Mouse (Mus musculus): ENCODE measurements around the gene Kif16b. TPM values are rescaled to one million over a fixed set of nuclear protein-coding genes. Genes with fewer than 3 reads are reported as not detected.

The Kif16b gene
- total RNA-seq (2021) = 10 to 100 TPM; 11.0 to 11.9 TPM
- long read RNA-seq, full-length matches to known transcripts = 2 of 2 reads
- long read RNA-seq, partial matches to known transcripts = 0 of 2 reads
- long read RNA-seq, other reads (novel, unspliced or antisense) = 0 of 2 reads

DNA sequence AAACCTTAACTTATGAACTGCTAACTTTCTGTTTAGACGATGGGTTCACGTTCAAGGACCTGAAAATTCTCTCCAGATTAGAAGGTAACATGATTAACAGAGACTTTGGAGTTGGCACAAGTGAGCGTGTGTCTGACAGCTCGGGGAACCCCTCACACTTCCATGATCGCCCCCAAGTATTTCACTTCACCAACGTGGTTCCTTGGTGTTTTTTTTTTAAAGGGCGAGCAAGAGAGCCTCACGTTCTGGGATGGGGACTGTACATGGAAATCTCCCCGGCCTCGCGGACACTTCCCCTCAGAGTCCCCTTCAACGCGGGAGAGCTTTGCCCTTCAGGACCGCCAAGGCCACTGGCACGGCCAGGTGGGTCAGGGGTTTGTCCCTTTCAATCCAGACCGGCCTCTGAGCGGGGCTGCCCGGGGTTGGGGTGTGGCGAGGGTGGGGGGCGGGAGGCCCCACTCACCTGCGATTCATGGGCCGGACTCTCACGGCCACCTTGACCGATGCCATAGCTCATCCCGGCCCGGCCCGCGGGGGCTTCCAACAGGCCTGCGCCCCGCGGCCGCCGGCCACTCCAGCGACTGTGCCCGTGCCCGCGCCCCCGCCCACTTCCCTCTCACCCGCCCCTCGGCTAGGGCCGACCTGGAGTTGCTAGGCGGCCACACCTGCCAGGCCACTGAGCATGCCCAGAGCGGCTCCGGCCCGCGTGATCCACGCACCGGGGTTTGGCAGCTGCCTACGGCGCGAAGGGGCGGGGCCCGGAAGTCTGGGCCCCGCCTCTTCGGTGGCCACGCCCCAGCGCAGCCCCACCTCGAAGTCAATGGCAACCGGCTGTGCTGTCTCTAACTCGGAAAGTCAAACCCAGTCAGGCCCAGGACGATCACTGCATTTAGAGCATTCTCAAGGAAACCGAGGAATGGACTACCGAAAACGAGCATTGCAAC lies at the start of gene Kif16b:
Gene Kif16b (minus strand): TSS at position 670 of the 944 bp plus-strand sequence.
- DNase-seq (ENCODE audit: low spot score in 2 of 2) = peak; percentile 88 to 93

DNA sequence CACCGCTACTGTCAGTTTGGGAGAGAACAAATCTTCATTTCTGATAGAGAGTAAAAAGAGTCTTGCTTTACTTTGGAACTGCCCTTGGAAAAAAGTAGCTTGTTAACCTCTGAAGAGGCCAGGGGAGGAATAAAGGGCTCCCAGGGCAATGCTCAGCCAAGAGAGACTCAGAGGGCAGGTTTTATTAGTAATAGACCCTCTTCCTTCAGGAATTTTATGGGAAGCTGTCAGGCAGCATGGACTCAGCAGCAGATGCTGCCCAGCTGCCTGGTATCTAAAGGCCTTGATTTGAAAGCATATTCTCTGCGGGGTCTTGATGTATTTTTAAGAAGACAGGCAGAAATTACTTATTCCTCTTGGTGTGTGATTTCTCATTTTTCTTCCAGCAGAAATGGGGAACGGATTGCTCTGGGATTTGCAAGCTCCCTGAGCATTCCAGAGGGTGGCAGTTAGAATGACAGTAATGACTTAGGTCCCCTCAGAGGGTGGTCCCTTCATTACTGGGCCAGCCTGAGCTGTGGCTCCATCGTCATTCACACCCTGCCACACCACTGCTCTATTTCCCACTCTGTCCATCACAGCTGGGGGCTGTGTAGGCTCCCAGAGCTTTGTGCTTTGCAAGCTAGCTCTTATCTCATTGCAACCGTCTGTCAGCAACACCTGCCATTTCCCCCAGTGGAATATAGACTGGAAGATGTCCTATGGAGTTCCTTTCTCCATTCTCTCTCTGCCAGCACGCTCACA lies 39.7 kb upstream of the Kif16b start:
- DNase-seq (ENCODE audit: low spot score in 2 of 2) = peak in 1 of 2 experiments; percentile 7

DNA sequence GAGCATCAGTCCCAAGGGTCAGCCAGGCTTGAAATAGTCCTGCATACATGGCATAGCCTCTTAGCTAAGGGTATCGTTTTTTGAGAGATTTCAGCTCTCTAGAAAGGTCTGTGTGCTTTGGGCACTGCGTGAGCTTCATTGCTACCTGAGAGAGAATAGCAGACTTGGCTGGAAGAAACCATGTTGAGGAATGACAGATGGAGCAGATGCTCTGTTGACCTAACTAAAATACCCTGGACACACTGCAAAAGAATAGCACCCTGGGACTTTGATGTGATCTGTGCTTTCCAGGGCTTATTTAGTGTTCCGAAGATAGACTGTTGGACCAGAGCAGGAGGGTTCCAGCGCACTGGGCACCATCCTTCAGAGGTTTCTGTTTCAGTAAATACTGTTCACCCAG lies 29.1 kb upstream of the Kif16b start:
- no peak for DNase-seq (ENCODE audit: low spot score in 2 of 2)

DNA sequence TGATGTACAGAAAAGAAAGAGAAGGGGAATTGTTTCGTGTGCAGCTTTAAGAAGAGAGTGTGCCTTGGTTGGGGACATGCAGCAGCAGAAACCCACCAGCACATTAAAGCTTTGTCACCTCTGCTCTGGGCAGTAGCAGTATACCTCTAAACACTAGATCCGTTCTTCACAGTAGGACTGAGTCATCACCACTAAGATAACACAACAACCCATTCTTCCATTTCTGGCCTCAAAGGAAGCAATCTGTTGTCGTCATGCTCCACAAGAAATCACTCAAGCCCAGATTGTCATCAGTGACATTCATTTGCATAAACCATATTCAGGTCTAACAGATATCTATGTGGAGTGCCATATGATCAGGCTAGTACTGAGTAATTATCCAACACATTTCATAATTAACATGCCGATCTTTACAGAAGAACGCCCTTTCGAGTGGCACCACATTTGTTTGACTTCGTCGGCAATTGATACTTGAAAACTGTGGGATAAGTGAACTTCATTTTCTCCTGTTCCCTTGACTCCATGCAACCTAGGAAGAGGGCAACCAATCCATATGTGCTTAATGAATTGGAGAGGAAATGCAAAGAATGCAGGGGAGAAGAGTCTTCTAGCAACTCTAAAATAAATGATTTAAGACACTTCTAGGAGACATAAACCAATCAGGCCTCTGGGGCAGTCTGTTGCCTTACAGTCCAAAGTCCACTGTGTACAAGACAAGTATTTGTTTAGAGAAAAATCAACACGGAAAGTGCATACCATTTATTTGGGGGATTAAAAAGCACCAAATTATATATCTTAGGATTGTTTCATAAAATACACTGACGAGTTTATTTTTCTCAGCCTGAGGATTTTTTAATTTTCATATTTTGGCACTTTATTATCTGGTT lies 28.1 kb upstream of the Kif16b start:
- DNase-seq (ENCODE audit: low spot score in 2 of 2) = peak in 1 of 2 experiments; percentile 25

DNA sequence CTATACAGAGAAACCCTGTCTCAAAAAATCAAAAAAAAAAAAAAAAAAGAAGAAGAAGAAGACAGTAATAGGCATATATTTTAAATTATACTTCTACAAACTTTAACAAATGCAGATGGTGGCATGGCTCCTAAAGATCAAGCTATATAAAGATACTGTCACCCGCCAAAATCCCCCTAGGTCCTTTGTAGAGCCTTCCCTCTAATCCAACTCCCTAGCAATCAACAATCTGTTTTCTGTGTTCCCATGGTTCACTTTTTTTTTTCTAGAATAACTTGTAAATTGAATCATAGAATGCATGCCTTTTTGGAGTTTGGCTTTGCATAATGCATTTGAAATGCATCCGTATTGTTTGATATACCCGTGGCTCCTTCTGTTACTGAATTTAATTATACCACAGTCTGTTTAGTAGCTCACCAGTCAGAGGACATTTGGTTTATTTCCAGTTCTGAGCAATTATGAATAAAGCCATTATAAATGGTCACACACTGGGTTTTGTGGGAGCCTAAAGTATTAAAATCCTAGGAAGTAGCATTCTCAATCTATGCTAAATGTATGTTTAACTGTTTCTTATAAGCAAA lies 9.6 kb upstream of the Kif16b start:
- DNase-seq (ENCODE audit: low spot score in 2 of 2) = peak in 1 of 2 experiments; percentile 13

DNA sequence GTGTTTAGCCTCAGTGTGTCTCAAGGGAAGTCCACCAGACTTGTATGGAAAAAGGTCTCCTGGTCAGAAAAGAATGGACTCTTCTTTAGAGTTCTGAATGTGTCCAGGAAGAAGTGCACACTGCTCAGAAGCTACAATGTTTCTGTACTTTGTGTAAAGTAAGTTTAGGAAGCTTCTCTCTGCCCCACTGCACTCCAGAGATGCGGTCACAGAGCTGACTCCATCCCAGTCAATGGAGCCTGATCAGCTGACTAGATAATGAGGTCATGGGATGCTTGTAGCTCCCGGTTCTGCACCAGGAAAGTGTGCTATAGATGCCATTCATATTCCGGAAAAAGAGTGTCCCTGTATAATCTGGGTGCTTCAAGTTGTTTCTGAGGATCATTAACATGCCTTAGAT lies 7.9 kb upstream of the Kif16b start:
- DNase-seq (ENCODE audit: low spot score in 2 of 2) = no peak

DNA sequence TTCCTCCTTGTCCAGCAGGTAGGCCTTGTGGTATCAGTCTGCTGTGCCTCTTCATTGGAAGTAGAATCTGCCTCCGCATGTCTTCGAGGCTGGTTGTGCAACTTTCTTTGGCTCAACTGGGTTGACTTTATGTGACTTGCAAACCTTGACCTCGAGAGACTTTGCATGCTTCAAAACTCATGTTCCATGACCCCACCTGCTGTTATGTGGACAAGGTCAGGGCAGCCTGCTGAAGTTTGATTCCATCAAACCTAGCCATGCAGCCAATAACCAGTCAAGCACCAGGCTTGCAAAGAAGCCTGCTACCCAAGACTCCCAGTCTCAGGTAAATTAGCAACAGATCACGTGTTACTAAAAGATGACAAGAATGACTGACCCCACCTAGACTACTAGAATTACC lies 5.7 kb upstream of the Kif16b start:
- no peak for DNase-seq (ENCODE audit: low spot score in 2 of 2)

DNA sequence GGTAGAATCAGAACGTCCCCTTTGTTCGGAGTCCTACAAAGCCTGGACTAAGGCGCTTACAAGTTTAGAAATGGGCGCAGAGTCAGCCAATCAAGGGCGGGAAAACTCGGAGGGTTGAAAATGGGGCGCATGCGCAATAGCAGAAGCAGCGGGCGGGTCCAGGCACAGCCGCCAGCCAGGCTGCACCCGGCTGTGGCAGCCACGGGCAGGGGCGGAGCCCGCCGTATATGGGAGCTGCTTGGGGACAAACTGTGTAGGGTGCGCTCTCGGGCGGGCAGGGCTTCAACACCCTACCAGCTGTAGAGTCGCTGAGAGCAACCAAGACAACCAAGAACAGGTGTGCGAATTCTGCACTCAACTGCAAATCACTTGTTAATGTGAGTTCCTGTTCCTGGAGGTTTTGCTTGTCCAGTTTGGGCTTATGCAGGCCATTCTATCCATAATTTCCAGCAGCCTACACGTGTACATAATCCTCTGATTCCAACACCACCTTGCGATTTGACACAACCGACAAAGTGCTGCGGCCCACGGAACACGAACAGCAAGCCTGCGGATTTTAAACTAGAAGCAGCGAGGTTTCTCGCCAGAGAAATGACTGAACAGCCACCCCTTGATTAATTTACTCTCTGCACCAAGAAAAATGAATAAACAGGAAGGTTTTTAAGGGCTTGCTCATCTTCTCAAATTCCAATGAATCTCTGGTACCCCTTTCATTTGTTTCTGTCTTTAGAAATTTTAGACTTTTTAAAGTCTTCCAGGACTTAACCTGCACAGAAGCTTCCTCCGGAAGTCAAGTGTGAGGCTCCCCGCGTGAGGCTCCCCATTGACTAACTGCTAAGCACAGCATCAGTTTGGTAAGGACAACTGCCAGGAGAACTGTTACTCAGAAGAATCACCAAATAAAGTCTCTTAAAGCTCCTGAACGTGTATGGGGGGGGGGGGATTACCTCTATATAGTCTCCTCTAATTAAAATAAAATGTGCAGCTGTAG lies 1.9 kb upstream of the Kif16b start:
- DNase-seq (ENCODE audit: low spot score in 2 of 2) = peak; percentile 93 to 96

DNA sequence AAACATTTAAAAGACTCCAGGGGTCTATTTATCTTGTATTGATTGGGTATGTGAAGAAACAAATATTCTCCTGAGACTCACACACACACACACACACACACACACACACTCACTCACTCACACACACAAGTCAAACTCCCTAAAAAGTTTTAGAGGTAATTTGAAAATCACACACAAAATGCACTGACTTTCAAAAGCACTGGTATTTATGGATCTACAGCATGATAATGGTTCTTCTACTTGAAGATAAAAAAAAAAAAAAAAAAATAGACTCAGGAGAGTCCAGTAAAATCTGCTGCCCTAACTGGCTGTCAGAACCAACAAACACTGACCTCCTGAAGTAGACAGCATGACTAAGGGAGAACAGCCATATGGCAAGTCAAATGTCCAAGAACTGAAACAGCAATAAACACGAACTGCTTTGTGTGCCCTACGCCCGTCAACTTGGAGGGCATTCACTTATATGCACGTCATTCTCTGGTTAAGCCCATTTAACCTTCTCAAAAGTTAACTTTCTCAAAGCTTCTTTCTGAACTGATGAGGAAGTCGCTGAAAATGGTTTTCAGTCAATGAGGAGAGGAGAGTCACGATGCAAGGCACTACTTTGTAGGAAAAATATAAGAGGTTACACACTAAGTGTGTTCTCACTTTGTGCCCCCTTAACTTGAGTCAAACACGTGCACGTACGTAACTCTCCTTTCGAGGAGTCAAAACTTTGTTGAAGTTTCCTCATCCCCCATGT lies 1.0 kb downstream of the Kif16b start:
- no peak for DNase-seq (ENCODE audit: low spot score in 2 of 2)

DNA sequence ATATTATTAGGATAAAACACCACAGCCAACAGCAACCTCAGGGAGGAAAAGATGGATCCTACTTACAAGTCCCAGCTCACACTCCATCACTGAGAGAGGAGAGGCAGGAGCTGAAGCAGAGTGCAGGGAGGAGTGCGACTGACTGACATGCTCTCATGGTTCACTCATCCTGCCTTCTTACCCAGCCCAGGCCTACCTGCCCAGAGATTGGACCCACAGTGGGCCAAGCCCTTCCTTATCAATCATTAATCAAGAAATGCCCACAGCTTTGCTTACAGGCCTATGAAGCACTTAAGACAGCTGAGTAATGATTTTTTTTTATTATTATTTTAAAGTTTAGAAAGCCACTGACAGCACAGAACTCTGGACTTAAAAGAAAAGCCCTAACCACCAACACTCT lies 7.6 kb downstream of the Kif16b start:
- no peak for DNase-seq (ENCODE audit: low spot score in 2 of 2)

DNA sequence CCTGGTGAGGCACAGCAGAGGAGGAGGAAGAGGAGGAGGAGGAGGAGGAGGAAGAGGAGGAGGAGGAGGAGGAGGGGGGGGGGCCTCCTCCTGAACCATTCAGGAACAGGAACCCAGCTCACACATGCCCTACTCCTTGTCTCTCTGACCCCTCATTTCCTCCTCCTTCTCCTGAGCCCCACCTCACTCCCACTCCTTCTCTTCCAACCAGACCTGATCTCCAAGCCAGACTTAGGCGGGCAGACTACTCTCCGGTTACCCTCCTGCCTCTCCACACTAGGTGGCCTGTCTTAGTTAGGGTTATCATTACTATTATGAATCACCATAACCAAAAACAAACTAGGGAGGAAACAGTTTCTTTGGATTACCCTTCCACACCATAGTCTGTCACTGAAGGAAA lies 10.0 kb downstream of the Kif16b start:
- no peak for DNase-seq (ENCODE audit: low spot score in 2 of 2)

DNA sequence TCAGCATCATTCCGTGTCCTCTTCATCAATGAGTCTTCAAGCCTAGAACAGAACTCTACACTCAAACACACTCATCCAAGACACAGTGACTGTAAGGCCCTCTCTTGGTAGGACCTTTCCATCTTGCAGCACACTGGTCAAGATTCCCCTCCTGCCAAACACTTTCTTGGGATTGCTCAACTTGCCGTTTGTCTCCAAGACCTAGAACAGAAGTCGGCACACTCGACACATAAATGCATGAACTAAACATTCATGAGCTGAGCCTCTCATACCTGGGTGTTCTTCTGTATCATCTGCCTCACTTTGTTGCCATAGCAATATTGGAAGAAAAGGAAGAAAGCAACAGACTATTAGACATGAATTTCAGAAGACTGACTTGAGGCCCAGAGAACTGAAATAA lies 16.9 kb downstream of the Kif16b start:
- DNase-seq (ENCODE audit: low spot score in 2 of 2) = no peak

DNA sequence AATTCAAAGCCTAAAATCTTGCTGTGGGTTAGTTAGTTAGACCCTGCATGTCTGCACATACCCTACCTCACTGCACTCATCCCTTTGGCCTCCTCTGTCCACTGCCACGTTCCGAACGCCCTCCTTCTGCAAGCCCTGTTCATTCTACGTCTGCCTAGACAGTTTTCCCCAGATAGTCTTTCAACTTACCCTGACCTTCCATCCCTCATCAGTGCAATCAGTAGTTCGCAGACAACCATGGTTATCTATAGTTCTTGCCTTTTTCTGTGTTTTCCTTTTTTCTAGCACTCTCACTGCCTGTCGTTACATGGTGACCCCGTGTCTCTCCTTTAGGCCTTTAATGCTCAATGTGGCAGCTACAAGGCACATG lies 17.7 kb downstream of the Kif16b start:
- DNase-seq (ENCODE audit: low spot score in 2 of 2) = no peak

DNA sequence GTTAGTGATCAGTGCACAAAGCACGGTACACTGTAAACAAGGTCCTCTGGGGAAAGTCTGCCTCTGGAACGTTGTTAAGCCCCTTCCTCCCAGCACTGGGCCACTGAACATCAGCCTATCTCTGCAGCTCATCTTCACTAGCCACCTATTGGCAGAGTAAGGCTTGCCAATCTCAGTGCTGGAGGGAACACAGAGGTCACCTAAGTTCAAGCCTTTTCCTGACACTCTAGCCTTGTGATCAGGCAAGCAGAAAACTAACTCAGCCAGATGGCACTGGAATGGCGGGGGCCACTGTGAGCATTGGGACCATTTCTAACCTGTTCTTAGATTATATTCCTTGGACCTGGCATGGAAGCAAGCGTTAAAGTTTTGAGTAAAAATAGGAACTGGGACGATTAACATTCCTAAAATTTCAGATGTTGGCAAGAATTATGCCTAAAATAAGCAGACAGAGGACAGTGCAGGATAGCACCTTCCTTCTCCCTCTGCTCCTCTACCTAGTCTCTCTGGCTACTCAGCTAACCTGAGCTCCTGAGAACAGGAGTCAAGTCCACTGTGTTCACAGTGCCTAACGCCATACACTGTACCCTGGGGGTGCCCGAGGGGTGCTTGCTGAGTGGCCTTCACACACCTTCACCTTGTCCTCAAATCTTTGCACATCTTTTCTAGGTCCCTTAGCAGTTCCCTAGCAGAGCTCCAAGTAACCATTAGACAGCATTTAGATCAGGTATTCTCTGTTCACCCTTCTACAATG lies 18.3 kb downstream of the Kif16b start:
- DNase-seq (ENCODE audit: low spot score in 2 of 2) = no peak

DNA sequence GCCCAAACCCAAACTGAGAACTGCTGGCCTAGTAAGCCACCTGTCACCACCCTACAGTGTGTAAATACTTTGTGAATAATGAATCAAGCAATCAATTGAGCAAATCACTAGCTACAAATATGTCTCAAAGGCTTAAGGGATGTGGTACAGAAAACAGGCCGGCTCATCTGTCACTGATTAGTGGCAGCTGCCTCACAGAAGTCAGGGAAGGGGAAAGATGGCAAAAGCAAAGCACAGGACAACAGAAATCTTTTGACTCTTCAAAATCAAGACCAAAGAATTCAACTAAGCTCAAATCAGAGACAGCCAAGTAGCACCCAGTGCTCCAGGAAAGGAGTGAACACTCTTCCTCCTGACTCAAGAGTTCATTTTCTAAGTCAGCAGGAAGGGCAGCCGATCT lies 18.9 kb downstream of the Kif16b start:
- DNase-seq (ENCODE audit: low spot score in 2 of 2) = no peak

DNA sequence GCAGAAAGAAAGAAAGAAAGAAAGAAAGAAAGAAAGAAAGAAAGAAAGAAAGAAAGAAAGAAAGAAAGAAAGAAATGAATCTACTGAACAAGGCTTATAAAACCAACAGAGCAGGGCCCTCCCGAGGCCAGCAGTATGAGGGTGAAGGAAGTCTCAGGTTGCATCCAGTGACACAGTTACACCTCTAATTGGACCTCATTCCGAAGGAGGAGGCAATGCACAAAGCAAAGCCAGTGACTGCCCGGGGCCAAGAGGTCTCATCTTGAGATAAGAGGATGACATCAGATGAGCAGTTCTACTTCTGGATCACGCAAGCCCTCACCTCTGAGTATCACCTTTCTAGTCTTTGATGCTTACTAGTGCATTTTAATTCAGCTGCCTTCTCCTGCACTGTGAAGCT lies 20.2 kb downstream of the Kif16b start:
- DNase-seq (ENCODE audit: low spot score in 2 of 2) = no peak

DNA sequence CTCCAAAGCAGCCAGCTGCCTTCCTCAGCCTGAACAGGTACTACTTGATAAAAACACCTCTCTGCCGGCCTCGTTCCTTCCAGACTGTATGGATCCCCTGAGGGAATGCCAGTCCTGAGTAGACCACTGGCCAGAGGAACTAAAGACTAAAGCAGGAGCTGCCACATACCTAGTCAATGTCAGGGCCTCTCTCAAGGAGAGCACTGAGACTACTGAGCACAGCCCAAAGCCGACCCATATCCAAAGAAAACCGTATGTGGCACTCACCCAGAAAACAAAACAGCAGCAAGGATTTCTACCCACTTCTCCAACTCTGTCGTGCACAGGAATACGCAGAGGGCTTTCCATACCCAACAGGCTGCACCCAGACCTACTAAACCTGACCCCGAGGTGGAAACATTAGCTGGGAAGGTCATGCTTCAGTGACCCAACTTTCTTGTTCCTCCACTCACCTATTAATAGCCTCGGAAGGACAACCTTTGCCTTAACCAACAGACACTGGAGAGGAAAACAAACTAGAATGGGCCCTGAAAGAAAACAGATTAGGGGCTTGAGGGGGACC lies 22.0 kb downstream of the Kif16b start:
- no peak for DNase-seq (ENCODE audit: low spot score in 2 of 2)

DNA sequence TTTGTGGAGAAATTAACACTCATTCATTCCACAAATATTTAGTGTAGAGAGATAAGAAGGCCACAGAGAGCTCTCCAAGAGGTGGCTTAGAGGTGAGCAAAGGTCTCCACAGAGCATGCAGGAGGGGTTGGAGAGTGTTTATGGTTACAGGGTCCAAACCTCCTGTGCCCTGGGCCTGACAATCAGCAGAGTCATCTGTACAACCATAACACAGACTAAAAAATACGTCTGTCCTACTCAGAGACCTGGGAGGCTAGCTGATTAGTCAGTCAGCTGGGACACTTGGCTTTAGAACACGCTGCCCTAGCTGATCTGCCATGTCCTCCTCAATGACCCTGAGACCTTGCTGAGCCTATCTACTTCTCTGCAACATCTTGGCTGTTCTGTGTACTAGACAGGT lies 24.7 kb downstream of the Kif16b start:
- DNase-seq (ENCODE audit: low spot score in 2 of 2) = no peak
